Mouse (Mus musculus) layer of hippocampus, postnatal 25 days (tissue): ENCODE results near the gene Ncf1. TPM values are rescaled to one million over a fixed set of nuclear protein-coding genes. Genes with fewer than 3 reads are reported as not detected.

ENCODE experiments used
- total RNA-seq, 2 experiments: library from RNA; stranded (reverse); gene quantifications; 2 replicates each; pipeline ENCODE4 v1.2.3; 2021

Ncf1 gene
- total RNA-seq, 2 experiments from 2014 or later: 5.5 to 7.8 TPM

Other genes starting within 250 kb of the Ncf1 start
- 10 to 100 TPM; 64.5 to 69.2 TPM for gene Castor2, start 129.9 kb downstream of the Ncf1 start, total RNA-seq
- 10 to 100 TPM; 14.0 to 15.7 TPM for gene Rcc1l, start 52.9 kb downstream of the Ncf1 start, total RNA-seq
- 10 to 100 TPM; 14.8 to 15.4 TPM for gene Gtf2ird2, start 45.6 kb downstream of the Ncf1 start, total RNA-seq
- gene Gtf2i, start 85.1 kb upstream of the Ncf1 start, total RNA-seq: 100 to 1,000 TPM; 216 to 223 TPM
- gene Gtf2ird1, start 227.1 kb upstream of the Ncf1 start, total RNA-seq: 10 to 100 TPM; 23.1 to 29.9 TPM